Mouse (Mus musculus) brain, adult 10 weeks (tissue): ENCODE results near the gene Il17ra. TPM values are rescaled to one million over a fixed set of nuclear protein-coding genes. Genes with fewer than 3 reads are reported as not detected.

ENCODE experiments used
- polyA plus RNA-seq: library from polyadenylated mRNA; stranded (reverse); fragments of 350-450 nt; fragmentation: Illumina TruSeq; extraction: RNeasy Lipid Tissue Mini Kit (QIAGEN cat#74804); gene quantifications from one replicate; pipeline ENCODE4 v1.2.3, GENCODE M21; 2015; ENCODE audit warnings: low read depth, low replicate concordance

Il17ra gene
- 11.5 TPM for polyA plus RNA-seq

GRCm38 (mm10) chr6:120463086-120463871 lies at the start of gene Il17ra:
Il17ra (plus strand) TSS chr6:120463247.

GRCm38 (mm10) chr6:120493374-120494181 lies 30.5 kb downstream of the Il17ra start, which contains the start of gene Tmem121b:
Tmem121b (minus strand) TSS chr6:120493807.

GRCm38 (mm10) chr6:120531020-120531965 lies 68.2 kb downstream of the Il17ra start, which contains the start of gene Hdhd5:
Hdhd5 (minus strand) TSS chr6:120531319.

Other genes with a start within 250 kb of the Il17ra start
- not detected for gene D330020A13Rik, start 168.9 kb upstream of the Il17ra start, polyA plus RNA-seq
- gene B4galnt3, start 168.7 kb upstream of the Il17ra start, polyA plus RNA-seq = 0.64 TPM
- 20.4 TPM for gene Kdm5a, start 99.1 kb upstream of the Il17ra start, polyA plus RNA-seq
- gene Ccdc77, start 98.9 kb upstream of the Il17ra start, polyA plus RNA-seq = 5.6 TPM
- 29.2 TPM for gene Tmem121b, start 30.6 kb downstream of the Il17ra start, polyA plus RNA-seq
- gene Hdhd5, start 68.1 kb downstream of the Il17ra start, polyA plus RNA-seq = 33.6 TPM
- gene Cecr2, start 203.1 kb downstream of the Il17ra start, polyA plus RNA-seq = 2.8 TPM